Mouse (Mus musculus) CH12.LX (cell line): ENCODE measurements around the gene Uvrag.

Experiments used
- CTCF ChIP-seq, 2 experiments: IDR thresholded peaks in 1 of 2; conservative IDR thresholded peaks in 1 of 2; 2 replicates each; pipeline ENCODE4 v1.5.1; 2011 to 2012; ENCODE audit warnings: low read depth in 2 of 2, low read length in 2 of 2, improper control_type of control experiment in 1 of 2, inconsistent platforms in 1 of 2, mild to moderate bottlenecking in 1 of 2, moderate library complexity in 1 of 2
- EP300 ChIP-seq: IDR thresholded peaks from 2 replicates; pipeline ENCODE4 v1.6.1; 2011; ENCODE audit warnings: low read length, improper control_type of control experiment

DNA sequence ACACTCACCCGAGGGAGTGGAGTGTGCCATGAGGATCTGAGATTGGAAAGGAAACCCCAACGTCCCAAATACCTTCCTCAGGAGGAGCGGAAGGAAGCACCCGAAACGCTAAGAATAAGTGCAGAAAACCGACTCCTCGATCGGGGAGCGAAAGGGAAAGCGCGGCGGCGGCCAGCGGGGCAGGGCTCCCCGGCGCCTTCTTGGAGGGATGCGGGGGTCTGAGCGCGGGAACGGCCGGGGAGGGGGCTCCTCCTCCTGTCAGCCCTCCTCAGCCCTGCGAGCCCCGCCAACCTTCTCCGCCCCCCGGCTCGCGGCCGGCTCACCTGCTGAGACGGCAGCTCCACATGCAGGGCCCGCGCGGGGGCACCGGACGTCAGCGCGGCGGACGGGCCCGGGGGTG is 430 bp downstream of the Uvrag start:
- no peak for TF ChIP-seq CTCF (conservative IDR thresholded peaks at IDR 0.05 in 1 of 2, IDR thresholded peaks at IDR 0.05 in 1 of 2; ENCODE audit: low read depth in 2 of 2, low read length in 2 of 2)
- TF ChIP-seq EP300 = no peak
